ENCODE assay signal across 1 mouse cellular context in the genomic region with DNA sequence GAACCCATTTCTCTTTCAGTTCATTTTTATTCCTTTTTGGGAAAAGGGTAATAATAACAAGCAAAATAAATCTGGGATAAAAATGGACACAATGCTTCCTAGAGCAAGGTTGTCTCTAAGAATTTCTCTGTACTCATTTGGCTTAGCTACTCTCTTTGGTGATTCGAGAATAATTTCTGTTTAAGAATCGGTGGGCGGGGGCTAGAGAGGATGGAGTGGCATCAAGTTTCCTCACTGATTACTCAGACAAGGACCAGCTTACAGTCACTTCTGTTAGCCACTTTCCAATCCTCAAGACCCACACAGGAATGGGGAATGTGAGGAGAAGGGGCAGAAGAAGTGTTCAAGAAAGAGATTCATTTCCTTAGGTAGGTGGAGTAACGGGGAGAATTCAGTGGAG.
TF ChIP-seq lines count a peak whose summit lies in the region.

No protein-coding gene starts in this region.

TF ChIP-seq in myocyte, 11 proteins besides CTCF, POLR2A, EP300 and RAD21:
- TF ChIP-seq REST (IDR thresholded peaks at IDR 0.05; ENCODE audit: insufficient read depth, insufficient read length) (no peak), POLR2AphosphoS2 (IDR thresholded peaks at IDR 0.05; ENCODE audit: insufficient read length, low read depth) (no peak), CEBPB (IDR thresholded peaks at IDR 0.05; ENCODE audit: insufficient read depth, poor library complexity, severe bottlenecking) (no peak), E2F4 (IDR thresholded peaks at IDR 0.05; ENCODE audit: insufficient read depth) (no peak), MAX (IDR thresholded peaks at IDR 0.05; ENCODE audit: low read depth) (no peak), TCF12 (IDR thresholded peaks at IDR 0.05; ENCODE audit: insufficient read depth, poor library complexity, severe bottlenecking) (no peak)
